Mouse (Mus musculus) testis, adult 2 months (tissue): ENCODE measurements around the gene Ehmt2.

Experiments used
- CTCF ChIP-seq: fragments of 200-500 bp; IDR thresholded peaks from 2 replicates; pipeline ENCODE4 v1.5.1; 2012; ENCODE audit warnings: low read depth, mild to moderate bottlenecking, inconsistent platforms, low read length, moderate library complexity; ENCODE audit not compliant: control insufficient read depth, insufficient read depth, insufficient replicate concordance
- POLR2A ChIP-seq: fragments of 200-500 bp; IDR thresholded peaks from 2 replicates; pipeline ENCODE4 v1.6.1; 2012; ENCODE audit warnings: low read depth, mild to moderate bottlenecking, inconsistent platforms, low read length, moderate library complexity; ENCODE audit not compliant: control insufficient read depth

DNA sequence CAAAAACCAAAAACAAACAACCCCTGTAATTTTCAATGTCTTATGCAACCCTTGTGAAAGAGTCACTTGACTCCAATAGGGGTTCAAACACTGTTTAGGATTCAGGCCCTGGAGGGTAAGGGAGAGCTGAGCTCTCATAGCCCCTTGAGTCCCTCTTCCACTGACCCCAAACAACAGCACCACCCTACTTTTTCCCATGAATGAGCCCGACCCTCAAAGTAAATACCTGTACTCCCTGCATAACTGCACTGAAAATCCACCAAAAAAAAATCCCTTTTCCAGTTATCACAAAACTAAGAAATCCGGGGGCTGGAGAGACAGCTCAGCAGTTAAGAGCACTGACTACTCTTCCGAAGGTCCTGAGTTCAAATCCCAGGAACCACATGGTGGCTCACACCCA lies 57.6 kb downstream of the Ehmt2 start:
- no peak for TF ChIP-seq CTCF
- no peak for TF ChIP-seq POLR2A
